Mouse (Mus musculus): Measurements from ENCODE around the gene Lyst.
"Not testable (repeated sequence)": the region's sequence is repeated elsewhere in the genome, so short reads cannot be mapped to it uniquely, and the experiment has no call there.

Lyst gene

GRCm38 (mm10) chr13:13590048-13591011 is at the start of gene Lyst:
TSS of gene Lyst (plus strand) at chr13:13590397.
- in situ Hi-C loops (cut with MboI; ENCODE audit: low pct_unique_long_range_greater_than_20kb in 1 of 2, low sequenced_read_pairs in 2 of 2, unreplicated experiment in 1 of 2), result no loop called here

GRCm38 (mm10) chr13:13543073-13543472 is 47.1 kb upstream of the Lyst start:
- in situ Hi-C loops (cut with MboI; ENCODE audit: low pct_unique_long_range_greater_than_20kb in 1 of 2, low sequenced_read_pairs in 2 of 2, unreplicated experiment in 1 of 2), result not testable (repeated sequence)

- in situ Hi-C loops (cut with MboI; ENCODE audit: low pct_unique_long_range_greater_than_20kb in 1 of 2, low sequenced_read_pairs in 2 of 2, unreplicated experiment in 1 of 2), result no loop called here
Measured at GRCm38 (mm10) chr13:13546792-13547191, 43.4 kb upstream of the Lyst start.

- in situ Hi-C loops (cut with MboI; ENCODE audit: low pct_unique_long_range_greater_than_20kb in 1 of 2, low sequenced_read_pairs in 2 of 2, unreplicated experiment in 1 of 2), result no loop called here
Measured at GRCm38 (mm10) chr13:13547889-13548288, 42.3 kb upstream of the Lyst start.

- in situ Hi-C loops (cut with MboI; ENCODE audit: low pct_unique_long_range_greater_than_20kb in 1 of 2, low sequenced_read_pairs in 2 of 2, unreplicated experiment in 1 of 2), result no loop called here
Measured at GRCm38 (mm10) chr13:13548431-13549190, 41.6 kb upstream of the Lyst start.

GRCm38 (mm10) chr13:13549687-13550660 is 40.2 kb upstream of the Lyst start:
- in situ Hi-C loops (cut with MboI; ENCODE audit: low pct_unique_long_range_greater_than_20kb in 1 of 2, low sequenced_read_pairs in 2 of 2, unreplicated experiment in 1 of 2), result no loop called here

- in situ Hi-C loops (cut with MboI; ENCODE audit: low pct_unique_long_range_greater_than_20kb in 1 of 2, low sequenced_read_pairs in 2 of 2, unreplicated experiment in 1 of 2), result no loop called here
Measured at GRCm38 (mm10) chr13:13552020-13552419, 38.2 kb upstream of the Lyst start.

- in situ Hi-C loops (cut with MboI; ENCODE audit: low pct_unique_long_range_greater_than_20kb in 1 of 2, low sequenced_read_pairs in 2 of 2, unreplicated experiment in 1 of 2), result no loop called here
Measured at GRCm38 (mm10) chr13:13553660-13554059, 36.5 kb upstream of the Lyst start.

- in situ Hi-C loops (cut with MboI; ENCODE audit: low pct_unique_long_range_greater_than_20kb in 1 of 2, low sequenced_read_pairs in 2 of 2, unreplicated experiment in 1 of 2), result no loop called here
Measured at GRCm38 (mm10) chr13:13555196-13555595, 35.0 kb upstream of the Lyst start.

- in situ Hi-C loops (cut with MboI; ENCODE audit: low pct_unique_long_range_greater_than_20kb in 1 of 2, low sequenced_read_pairs in 2 of 2, unreplicated experiment in 1 of 2), result no loop called here
Measured at GRCm38 (mm10) chr13:13557001-13557743, 33.0 kb upstream of the Lyst start.

- in situ Hi-C loops (cut with MboI; ENCODE audit: low pct_unique_long_range_greater_than_20kb in 1 of 2, low sequenced_read_pairs in 2 of 2, unreplicated experiment in 1 of 2), result no loop called here
Measured at GRCm38 (mm10) chr13:13558251-13558650, 31.9 kb upstream of the Lyst start.

- in situ Hi-C loops (cut with MboI; ENCODE audit: low pct_unique_long_range_greater_than_20kb in 1 of 2, low sequenced_read_pairs in 2 of 2, unreplicated experiment in 1 of 2), result no loop called here
Measured at GRCm38 (mm10) chr13:13558900-13559299, 31.3 kb upstream of the Lyst start.

- in situ Hi-C loops (cut with MboI; ENCODE audit: low pct_unique_long_range_greater_than_20kb in 1 of 2, low sequenced_read_pairs in 2 of 2, unreplicated experiment in 1 of 2), result no loop called here
Measured at GRCm38 (mm10) chr13:13562571-13562970, 27.6 kb upstream of the Lyst start.

GRCm38 (mm10) chr13:13564116-13564515 is 26.1 kb upstream of the Lyst start:
- in situ Hi-C loops (cut with MboI; ENCODE audit: low pct_unique_long_range_greater_than_20kb in 1 of 2, low sequenced_read_pairs in 2 of 2, unreplicated experiment in 1 of 2), result no loop called here

GRCm38 (mm10) chr13:13564541-13564940 is 25.7 kb upstream of the Lyst start:
- in situ Hi-C loops (cut with MboI; ENCODE audit: low pct_unique_long_range_greater_than_20kb in 1 of 2, low sequenced_read_pairs in 2 of 2, unreplicated experiment in 1 of 2), result no loop called here

GRCm38 (mm10) chr13:13567640-13568039 is 22.6 kb upstream of the Lyst start:
- in situ Hi-C loops (cut with MboI; ENCODE audit: low pct_unique_long_range_greater_than_20kb in 1 of 2, low sequenced_read_pairs in 2 of 2, unreplicated experiment in 1 of 2), result no loop called here

- in situ Hi-C loops (cut with MboI; ENCODE audit: low pct_unique_long_range_greater_than_20kb in 1 of 2, low sequenced_read_pairs in 2 of 2, unreplicated experiment in 1 of 2), result no loop called here
Measured at GRCm38 (mm10) chr13:13568824-13569223, 21.4 kb upstream of the Lyst start.

GRCm38 (mm10) chr13:13569603-13570002 is 20.6 kb upstream of the Lyst start:
- in situ Hi-C loops (cut with MboI; ENCODE audit: low pct_unique_long_range_greater_than_20kb in 1 of 2, low sequenced_read_pairs in 2 of 2, unreplicated experiment in 1 of 2), result no loop called here
